In the genomic region with DNA sequence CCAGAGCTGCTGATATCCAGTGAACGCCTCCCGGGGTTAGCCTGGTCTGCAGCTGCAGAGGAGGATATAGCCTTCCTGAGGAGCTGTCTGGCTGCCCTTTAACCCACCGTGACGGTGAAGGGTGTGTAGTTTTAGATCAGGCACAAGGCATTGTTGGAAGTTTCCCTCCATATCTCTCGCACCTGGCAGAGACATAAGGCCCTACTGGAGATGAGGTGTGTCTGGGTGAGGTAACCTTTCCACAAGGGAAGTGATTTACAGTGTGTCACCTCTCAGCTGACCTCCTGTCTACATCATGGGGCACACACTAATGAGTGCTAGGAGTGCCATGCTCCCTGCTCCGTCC, we compare ENCODE assay signal across 9 mouse cellular contexts. TPM values are rescaled to one million over a fixed set of nuclear protein-coding genes. Genes with fewer than 3 reads are reported as not detected.
DNase-seq lines count a peak whose midpoint lies in the region; ATAC-seq and TF ChIP-seq lines count a peak whose summit lies in the region.
"Had no signal": no experiment of that assay in that cellular context is flagged by ENCODE, and none has a peak within 500 bp of the region (broad histone marks: within the 10 kb centered on the region; RNA-seq: fewer than 3 reads in every experiment).

No protein-coding gene starts in this region.

- TF ChIP-seq CTCF in small intestine, adult 2 months (IDR thresholded peaks at IDR 0.05; ENCODE audit: extremely low read depth, insufficient read length, insufficient replicate concordance, low read depth, low read length): no peak

- no peaks in the 10 kb centered on the region for H3K9me3 ChIP-seq in lung, embryonic 15.5 days
- no peaks in the 10 kb centered on the region for H3K9me3 ChIP-seq in forebrain, embryonic 12.5 days

- peak overlapping the region; percentile 81 for H3K4me3 ChIP-seq in lung, embryonic 15.5 days
- peak overlapping the region; percentile 89 for H3K4me3 ChIP-seq in forebrain, embryonic 12.5 days (replicated peaks)
- peak overlapping the region; percentile 77 for H3K4me3 ChIP-seq in small intestine, adult 2 months (ENCODE audit: low read depth, low read length)

- no peak for ATAC-seq in lung, embryonic 15.5 days (ENCODE audit: borderline replicate concordance, extremely low read depth, low FRiP score, low TSS enrichment)
- no peak for ATAC-seq in forebrain, embryonic 12.5 days (ENCODE audit: low FRiP score)
- no peak for ATAC-seq in monocyte, adult 5-6 weeks (replicated peaks; ENCODE audit: insufficient number of reproducible peaks, low FRiP score, low TSS enrichment, poor library complexity, severe bottlenecking)

- no peaks in the 10 kb centered on the region for H3K27me3 ChIP-seq in lung, embryonic 15.5 days
- no peaks in the 10 kb centered on the region for H3K27me3 ChIP-seq in forebrain, embryonic 12.5 days
- no peaks in the 10 kb centered on the region for H3K27me3 ChIP-seq in small intestine, adult 2 months (ENCODE audit: control insufficient read depth, insufficient read depth, low read length)

- DNase-seq in lung, postnatal 10 days: no peak
- peak; percentile 85 for DNase-seq in large intestine, adult 2 months (ENCODE audit: low read depth, low spot score)
- no peak for DNase-seq in left cerebral cortex, postnatal 25 days (ENCODE audit: low spot score in 2 of 2)
- no peak for DNase-seq in layer of hippocampus, postnatal 14 days (ENCODE audit: low spot score in 2 of 2)
- DNase-seq: embryo, embryonic 11 days had no signal

- whole genome bisulfite sequencing in lung, embryonic 15.5 days: 66% methylated on average over 6 of the region's 6 CpGs
- WGBS in forebrain, embryonic 12.5 days: 88% methylated on average over 6 of the region's 6 CpGs
- 32% methylated on average over 6 of the region's 6 CpGs for WGBS in large intestine, adult 2 months
- 23% methylated on average over 6 of the region's 6 CpGs for WGBS in small intestine, adult 2 months

- H3K4me2 ChIP-seq in lung, embryonic 15.5 days: peak overlapping the region; percentile 81
- peak overlapping the region; percentile 89 for H3K4me2 ChIP-seq in forebrain, embryonic 12.5 days

- intact Hi-C loops in left cerebral cortex, postnatal 25 days (cut with DNase I): no loop called here

- H3K36me3 ChIP-seq in lung, embryonic 15.5 days: no peaks in the 10 kb centered on the region
- peaks cover 15% of the 10 kb centered on the region for H3K36me3 ChIP-seq in forebrain, embryonic 12.5 days (replicated peaks)
- peaks cover 12% of the 10 kb centered on the region for H3K36me3 ChIP-seq in small intestine, adult 2 months (ENCODE audit: control insufficient read depth, insufficient read depth, low read length)

- H3K9ac ChIP-seq in lung, embryonic 15.5 days: no peak overlapping the region
- peak overlapping the region; percentile 99; the same call in 1 of the 2 replicates for H3K9ac ChIP-seq in forebrain, embryonic 12.5 days

- H3K27ac ChIP-seq in lung, embryonic 15.5 days: peak overlapping the region; percentile 93
- peak overlapping the region; percentile 92 for H3K27ac ChIP-seq in forebrain, embryonic 12.5 days
- H3K27ac ChIP-seq in small intestine, adult 2 months (ENCODE audit: insufficient read depth, low read depth, low read length): peak overlapping the region; percentile 100

- peak; percentile 83 for TF ChIP-seq POLR2A in small intestine, adult 2 months (IDR thresholded peaks at IDR 0.05; ENCODE audit: low read depth, low read length)

- H3K4me1 ChIP-seq in lung, embryonic 15.5 days: peaks cover 68% of the 10 kb centered on the region
- peaks cover 60% of the 10 kb centered on the region for H3K4me1 ChIP-seq in forebrain, embryonic 12.5 days
- H3K4me1 ChIP-seq in small intestine, adult 2 months (ENCODE audit: control insufficient read depth, insufficient read depth, insufficient read length, low read length): peaks cover 66% of the 10 kb centered on the region

RNA-seq across cellular contexts. Expression of a gene that starts 7.4 kb away (rescaled TPM):
- 24.0 and 24.8 TPM in 2 replicates for polyA plus RNA-seq in lung, embryonic 15.5 days (2015; fragmentation: Nextera tagmentation; extraction: Ambion mirVana)
- 35.1 and 38.0 TPM in 2 replicates for polyA plus RNA-seq in forebrain, embryonic 12.5 days (2016; fragmentation: Nextera tagmentation; extraction: Ambion mirVana)
- polyA plus RNA-seq in large intestine, adult 2 months (2012; rRNA removed): 69.8 and 93.9 TPM in 2 replicates
- 65.9 and 161 TPM in 2 replicates for polyA plus RNA-seq in small intestine, adult 2 months (2012; rRNA removed)
- 100 to 1,000 TPM; 116 to 137 TPM for total RNA-seq in left cerebral cortex, postnatal 25 days (2021)
- 100 to 1,000 TPM; 117 to 118 TPM for total RNA-seq in layer of hippocampus, postnatal 14 days (2021)
- 0.29 to 0.39 TPM (median 0.32 TPM) in 3 replicates for total RNA-seq in monocyte, adult 5-6 weeks (2017)

RNA-seq across cellular contexts. Expression of a gene that starts 58.2 kb away (rescaled TPM):
- polyA plus RNA-seq in lung, embryonic 15.5 days (2015; fragmentation: Nextera tagmentation; extraction: Ambion mirVana): 83.9 and 89.4 TPM in 2 replicates
- polyA plus RNA-seq in forebrain, embryonic 12.5 days (2016; fragmentation: Nextera tagmentation; extraction: Ambion mirVana): 68.8 and 69.4 TPM in 2 replicates
- 64.9 and 72.3 TPM in 2 replicates for polyA plus RNA-seq in large intestine, adult 2 months (2012; rRNA removed)
- polyA plus RNA-seq in small intestine, adult 2 months (2012; rRNA removed): 20.1 and 47.5 TPM in 2 replicates
- 10 to 100 TPM; 64.8 to 65.6 TPM for total RNA-seq in left cerebral cortex, postnatal 25 days (2021)
- 10 to 100 TPM; 69.7 to 72.9 TPM for total RNA-seq in layer of hippocampus, postnatal 14 days (2021)
- 10.4 to 20.2 TPM (median 14.3 TPM) in 3 replicates for total RNA-seq in monocyte, adult 5-6 weeks (2017)
